Mouse (Mus musculus) retina, postnatal 1 day (tissue): ENCODE data around the gene Madcam1.

Experiments
- DNase-seq: peaks from one replicate; pipeline ENCODE4 v3.0.0-alpha.2; 2012

The Madcam1 gene

DNA sequence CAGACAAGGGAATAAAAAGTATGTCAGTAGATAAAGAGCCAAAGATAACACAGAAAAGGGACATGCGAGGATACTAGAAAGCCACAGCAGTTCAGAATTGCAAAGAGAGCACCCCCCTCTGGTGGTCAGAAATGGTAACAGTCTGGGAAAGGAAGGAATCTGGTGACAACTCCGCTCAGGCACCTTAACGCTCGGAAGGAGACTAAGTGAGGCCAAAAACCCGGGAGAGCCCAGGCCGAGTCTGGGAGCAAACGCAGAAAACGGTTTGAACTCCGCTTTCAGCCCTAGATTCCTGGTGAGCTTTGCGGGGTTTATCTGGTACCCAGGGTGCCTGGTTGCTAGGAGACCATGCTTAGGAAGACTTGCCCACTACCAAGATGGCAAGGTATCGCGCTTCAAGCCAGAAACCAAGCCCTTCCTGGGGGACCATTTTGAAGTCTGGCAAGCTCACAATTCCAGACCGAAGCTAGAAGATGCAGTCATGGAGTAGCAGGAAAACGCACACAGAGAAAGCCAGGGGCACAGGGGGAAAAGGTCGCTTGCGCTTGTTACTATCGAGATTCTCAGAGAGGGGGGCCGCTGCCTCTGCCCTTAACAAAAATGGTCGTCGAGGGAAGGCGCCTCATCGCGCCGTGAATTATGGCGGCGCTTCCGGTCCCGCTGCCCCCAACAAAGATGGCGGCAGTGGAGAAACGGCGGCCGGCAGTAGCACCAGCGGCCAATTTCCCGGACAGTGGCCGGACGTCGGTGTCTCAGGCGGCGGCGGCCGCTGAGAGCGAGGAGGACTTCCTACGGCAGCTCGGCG, 4.6 kb downstream of the Madcam1 start, which contains the start of gene Tpgs1:
TSS of gene Tpgs1 (plus strand) at position 599 of the 805 bp plus-strand sequence.
- DNase-seq: peak; percentile 97

- peak; percentile 84 for DNase-seq
Observed at GRCm38 (mm10) chr10:79669576-79670057, 5.3 kb downstream of the Madcam1 start.

GRCm38 (mm10) chr10:79670071-79670888, 5.9 kb downstream of the Madcam1 start:
- DNase-seq: no peak

GRCm38 (mm10) chr10:79671396-79672087, 7.2 kb downstream of the Madcam1 start:
- DNase-seq: no peak

GRCm38 (mm10) chr10:79672088-79672455, 7.7 kb downstream of the Madcam1 start:
- peak; percentile 25 for DNase-seq

DNA sequence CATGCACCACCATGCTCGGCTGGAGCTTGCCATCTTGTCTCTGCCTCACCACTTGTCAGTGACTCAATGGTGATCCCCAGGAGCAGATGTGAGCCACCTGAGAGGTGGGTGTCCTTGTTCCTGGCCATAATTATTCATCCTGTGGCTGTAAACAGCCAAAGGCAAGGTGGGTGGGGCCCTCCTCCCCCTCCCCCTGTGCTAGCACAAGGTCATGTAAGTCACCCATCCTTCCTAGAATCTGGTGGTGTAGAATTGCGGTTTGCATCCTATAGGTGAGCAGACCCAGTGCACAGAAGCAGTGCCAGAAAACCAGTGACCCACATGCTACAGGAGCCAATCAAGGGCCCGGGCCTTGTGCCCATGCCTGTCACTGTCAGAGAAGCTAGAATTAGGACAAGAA, 8.7 kb downstream of the Madcam1 start:
- DNase-seq: no peak

DNA sequence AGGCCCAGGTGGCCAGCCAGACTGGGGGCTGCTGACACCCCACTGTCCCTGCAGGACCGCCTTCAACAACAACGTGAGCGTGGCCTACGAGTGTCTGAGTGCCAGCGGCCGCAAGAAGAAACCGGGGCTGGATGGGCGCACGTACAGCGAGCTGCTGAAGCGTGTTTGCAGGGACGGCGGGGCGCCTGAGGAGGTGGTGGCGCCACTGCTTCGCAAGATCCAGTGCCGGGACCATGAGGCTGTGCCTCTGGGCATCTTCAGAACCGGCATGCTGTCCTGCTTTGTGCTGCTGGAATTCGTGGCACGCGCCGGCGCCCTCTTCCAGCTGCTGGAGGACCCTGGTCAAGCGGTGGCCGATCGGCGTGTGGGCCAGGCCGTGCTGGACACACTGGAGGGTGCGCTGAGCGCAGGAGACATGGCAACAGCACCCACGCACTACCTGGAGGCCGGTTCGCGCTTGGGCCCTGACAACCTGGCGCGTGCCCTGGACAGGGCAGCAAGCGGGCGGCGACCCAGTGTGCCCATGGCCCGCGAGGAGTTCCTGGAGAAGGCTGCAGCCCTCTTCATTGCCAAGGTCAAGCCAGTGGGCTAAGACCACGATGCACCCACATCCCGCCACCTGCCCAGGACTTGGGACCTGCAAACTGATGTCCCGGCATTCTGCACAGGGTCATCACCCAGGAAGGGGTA, 11.1 kb downstream of the Madcam1 start:
- DNase-seq: no peak

DNA sequence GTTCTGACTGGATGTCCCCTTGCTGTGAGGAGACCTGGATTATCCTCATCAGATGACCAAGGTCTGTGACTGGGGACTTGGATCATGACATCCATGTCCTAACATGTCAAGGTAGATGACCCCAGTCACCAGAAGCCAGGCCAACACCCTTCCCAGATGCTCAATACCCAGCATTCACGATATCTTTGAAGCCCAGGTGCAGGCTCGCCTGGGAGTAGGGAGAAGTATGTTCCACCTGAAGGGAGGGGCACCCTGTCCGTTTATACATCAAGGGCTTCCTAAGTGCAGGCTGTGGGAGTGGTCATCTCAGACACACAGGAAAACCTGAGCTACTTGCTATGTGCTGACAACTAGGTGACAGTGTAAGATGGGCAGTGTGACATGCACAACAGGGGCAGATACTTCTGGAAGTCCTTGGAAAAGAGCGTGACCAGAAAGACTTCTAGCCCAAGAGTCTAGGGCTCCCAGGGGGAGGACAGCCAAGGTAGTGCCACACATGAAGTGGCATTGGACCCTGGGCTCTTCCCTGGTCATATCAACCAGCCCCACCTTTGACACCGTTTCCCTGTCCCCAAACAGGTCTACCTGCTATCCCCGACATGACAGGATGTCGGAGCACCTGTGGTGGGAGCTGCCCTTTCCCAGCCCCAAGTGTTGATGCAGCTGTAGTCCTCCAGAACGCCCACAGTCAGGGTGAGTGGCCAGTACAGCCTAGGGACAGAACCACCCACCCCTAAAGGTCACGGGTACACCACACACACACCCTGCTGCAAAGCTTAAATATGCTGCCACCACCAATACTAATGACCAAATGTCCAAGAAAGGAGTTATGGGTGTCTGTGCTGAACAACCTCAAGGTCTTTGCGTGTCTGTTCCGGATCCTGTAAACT, 16.5 kb downstream of the Madcam1 start:
- peak; percentile 38 for DNase-seq

DNA sequence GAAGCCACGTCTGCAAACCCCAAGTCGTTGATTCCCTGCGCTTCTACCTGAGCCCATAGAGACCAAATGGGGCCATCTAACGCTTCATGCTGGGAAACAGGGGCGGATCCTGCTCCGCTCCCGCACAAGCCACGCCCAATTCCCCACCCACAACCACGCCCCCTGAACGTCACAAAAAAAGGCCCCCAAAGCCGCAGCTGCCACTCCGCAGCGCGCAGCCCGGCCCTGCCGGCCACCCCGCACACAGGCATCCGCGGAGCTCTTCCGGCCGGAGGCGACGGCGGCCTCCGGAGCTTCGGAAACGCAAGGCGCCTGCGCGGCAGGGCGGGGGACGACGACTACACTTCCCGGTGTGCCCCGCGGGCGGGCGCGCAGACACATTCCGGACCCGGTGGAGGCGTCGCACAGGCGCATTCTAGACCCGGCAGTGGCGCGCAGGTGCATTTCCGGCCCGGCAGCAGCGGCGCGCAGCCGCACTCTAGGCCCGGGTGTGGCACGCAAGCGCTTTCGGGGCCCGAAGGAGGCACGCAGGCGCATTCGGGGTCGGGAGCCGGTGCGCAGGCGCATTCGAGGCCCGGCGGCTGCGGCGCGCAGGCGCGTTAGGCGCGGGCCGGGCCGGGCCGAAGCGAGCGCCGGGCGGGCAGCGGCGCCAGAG, 17.4 kb downstream of the Madcam1 start, which contains the start of gene Cdc34:
TSS of gene Cdc34 (plus strand) at position 605 of the 655 bp plus-strand sequence.
- DNase-seq: peak; percentile 100

GRCm38 (mm10) chr10:79682551-79682915, 18.2 kb downstream of the Madcam1 start:
- peak; percentile 41 for DNase-seq

DNA sequence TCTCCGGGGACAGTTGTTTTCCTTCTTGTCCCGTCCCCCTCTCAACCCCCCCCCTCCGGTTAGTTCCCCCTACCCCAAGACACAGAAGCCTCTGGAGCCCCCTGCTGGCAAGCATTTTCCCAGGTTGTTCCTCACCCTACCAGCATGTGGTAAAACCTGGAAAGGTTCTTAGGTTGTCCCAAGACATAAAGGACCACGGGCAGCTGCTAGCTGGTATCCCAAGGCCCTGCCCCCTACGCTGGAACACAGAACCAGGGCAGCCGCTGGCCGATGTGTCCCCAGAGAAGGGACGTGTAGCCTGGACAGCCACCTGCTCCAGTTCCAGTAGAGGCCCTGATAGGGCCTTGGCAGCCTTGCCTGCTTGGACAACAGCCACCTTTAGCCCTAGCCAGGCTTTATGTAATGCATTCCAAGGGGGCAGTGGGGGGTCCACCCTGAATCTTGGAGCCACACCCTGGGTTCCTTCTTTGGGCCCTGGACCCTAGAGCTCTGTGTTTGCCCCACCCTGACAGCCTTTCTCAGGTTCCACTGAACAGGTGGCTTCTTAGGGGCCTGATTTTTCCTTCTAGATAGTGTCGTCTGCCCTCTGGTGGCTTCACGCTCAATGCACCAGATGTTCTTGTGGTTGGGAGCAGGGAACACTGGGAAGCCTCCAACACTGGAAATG, 18.7 kb downstream of the Madcam1 start:
- peak; percentile 71 for DNase-seq

DNA sequence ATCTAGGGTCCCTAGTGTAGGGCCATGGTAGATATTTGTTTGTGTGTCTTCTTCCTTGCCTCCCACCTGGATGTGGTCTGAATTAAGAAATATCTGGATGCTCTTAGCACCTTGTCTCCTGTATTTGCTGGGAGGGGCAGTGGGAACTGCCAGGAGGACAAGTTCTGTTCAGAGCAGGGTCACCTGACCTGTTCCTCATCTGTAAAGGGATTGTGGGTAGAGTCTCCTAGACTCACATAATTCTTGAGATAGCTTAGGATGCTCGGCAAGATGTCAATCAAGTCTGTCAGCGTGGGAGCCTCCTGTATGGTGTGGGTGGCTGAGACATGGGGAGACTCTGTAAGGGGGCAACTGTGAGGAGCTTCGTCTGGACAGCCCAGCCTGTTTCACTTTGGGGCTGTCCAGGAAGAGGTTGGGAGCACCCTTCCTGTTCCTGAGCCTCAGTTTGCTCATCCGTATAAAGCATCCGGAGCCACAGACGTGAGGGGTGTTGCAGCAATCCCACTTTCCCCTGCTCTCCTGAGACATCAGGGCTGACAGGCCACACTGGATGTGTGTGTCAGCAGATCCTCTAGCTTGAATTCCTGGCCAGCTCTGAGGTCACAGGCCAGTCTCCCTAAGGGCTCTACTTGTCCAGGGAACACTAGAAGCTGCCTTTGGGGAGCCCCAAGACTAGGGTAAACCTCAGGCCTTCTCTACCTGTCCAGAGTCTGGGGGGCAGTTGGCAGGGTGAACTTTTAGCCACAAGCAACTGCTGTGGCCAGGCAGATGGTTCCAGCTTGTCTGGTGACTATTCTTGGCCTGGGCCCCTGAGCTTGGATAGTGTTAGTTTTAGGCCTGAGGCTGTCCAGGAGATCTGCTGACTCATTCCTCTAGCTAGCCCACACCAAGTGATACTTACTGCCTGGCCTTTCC, 19.6 kb downstream of the Madcam1 start:
- DNase-seq: no peak

DNA sequence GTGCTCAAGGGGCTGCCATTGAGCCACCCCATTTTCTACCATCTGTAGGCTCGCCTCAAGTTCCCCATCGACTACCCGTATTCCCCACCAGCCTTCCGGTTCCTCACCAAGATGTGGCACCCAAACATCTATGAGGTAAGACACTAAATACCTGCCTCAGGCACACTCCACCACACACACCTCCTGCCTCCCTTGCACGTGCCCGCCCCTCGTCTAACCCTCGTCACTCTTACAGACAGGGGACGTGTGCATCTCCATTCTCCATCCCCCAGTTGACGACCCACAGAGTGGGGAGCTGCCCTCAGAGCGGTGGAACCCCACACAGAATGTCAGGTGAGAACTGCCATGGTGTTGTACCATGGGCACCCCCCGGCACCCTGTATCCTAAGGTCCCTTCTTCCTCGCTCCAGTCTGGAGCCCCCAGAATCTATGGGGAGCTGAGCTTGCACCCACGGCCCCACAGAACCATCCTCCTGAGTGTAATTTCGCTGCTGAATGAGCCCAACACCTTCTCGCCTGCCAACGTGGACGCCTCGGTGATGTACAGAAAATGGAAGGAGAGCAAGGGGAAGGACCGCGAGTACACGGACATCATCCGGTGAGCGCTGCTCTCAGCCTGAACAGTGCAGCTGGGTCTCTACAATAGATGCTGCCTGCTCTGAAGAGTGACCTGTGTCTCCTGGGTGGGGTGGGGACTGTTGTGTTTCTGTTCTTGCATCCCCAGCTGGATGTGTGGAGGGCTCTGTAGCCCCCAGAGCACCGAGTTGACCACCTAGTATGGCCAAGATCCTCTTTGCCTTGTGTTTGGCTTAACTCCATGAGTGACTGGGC, 20.6 kb downstream of the Madcam1 start:
- DNase-seq: no peak

GRCm38 (mm10) chr10:79686219-79686618, 21.9 kb downstream of the Madcam1 start:
- DNase-seq: no peak

DNA sequence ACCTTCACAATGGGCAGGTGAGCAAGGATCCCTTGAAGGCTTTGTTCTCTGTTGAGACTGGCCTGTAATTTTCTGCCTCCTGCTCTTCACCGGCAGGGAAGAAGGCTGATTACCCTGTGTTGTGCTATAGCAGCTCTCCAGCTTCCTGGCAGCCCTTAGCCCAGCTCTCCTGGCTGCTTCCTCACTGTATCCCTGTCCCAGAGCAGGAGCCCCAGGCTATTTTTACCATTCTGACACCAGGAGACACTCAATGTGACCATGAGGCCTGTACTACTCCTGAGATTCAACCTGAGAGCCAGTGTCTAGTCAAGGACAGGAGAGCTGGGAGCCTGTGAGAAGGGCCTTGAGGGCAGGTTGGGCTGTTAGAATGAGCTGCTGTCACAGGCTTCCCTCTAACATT, 22.3 kb downstream of the Madcam1 start:
- DNase-seq: no peak

DNA sequence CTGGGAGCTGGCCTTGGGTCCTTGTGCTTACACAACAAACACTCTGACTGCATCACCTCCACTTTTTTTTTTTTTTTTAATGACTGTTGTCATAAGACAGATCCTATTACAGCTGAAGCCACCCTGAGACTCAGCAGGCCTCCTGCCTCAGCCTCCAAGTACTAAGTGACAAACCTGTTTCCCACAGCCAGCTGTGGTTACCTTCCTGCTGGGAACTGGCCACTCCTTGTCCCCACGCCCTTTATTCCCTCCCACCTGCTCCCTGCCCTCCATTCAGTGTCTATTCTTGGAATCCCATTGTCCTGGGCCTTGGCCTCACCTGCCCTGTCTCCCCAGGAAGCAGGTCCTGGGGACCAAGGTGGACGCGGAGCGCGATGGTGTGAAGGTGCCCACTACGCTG, 23.2 kb downstream of the Madcam1 start:
- no peak for DNase-seq

DNA sequence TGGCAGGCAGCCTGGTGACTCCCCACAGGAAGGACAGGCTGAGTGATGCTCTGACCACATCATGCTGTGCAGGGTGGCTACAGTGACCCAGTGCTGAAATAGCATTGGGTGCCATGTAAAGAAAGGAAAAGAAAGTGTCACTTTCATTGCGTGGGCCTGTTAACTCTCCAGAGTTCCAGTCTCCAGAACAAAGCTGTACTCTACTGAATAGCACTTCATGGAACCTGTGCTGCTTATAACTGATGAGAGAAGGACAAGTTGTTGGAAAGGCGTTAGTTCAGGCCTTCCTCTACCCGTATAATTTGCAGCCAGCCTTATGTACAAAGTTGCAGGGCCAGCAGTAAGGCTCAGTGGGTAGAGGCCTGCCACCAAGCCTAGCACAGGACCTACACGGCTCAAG, 24.4 kb downstream of the Madcam1 start, which contains the start of gene Gzmm:
TSS of gene Gzmm (plus strand) at position 301 of the 400 bp plus-strand sequence.
- no peak for DNase-seq

- no peak for DNase-seq
Observed at GRCm38 (mm10) chr10:79689178-79689577, 24.8 kb downstream of the Madcam1 start.
